Mouse (Mus musculus) heart, adult 2 months (tissue): ENCODE data around the gene Ank3. TPM values are rescaled to one million over a fixed set of nuclear protein-coding genes. Genes with fewer than 3 reads are reported as not detected.
A peak's percentile ranks its signal among the peaks of the same experiment; 100 is the strongest.
"Not testable (repeated sequence)": the region's sequence is repeated elsewhere in the genome, so short reads cannot be mapped to it uniquely, and the experiment has no call there.

ENCODE experiments used
- DNase-seq, 2 experiments: peaks; one replicate each; pipeline ENCODE4 v3.0.0; 2021
- H3K27ac ChIP-seq: fragments of 200-600 bp; 2 replicates; pipeline ENCODE4 v1.8.1; 2022
- H3K27me3 ChIP-seq: fragments of 200-500 bp; 2 replicates; pipeline ENCODE4 v1.6.1; 2012; ENCODE audit warnings: mild to moderate bottlenecking, low read length, inconsistent platforms, mixed read lengths; ENCODE audit not compliant: control insufficient read depth, insufficient read depth
- H3K36me3 ChIP-seq: fragments of 200-500 bp; 2 replicates; pipeline ENCODE4 v1.6.1; 2012; ENCODE audit warnings: low read length, inconsistent platforms; ENCODE audit not compliant: control insufficient read depth, insufficient read depth
- H3K4me1 ChIP-seq: fragments of 200-500 bp; 2 replicates; pipeline ENCODE4 v1.6.1; 2011; ENCODE audit warnings: low read length; ENCODE audit not compliant: control insufficient read depth, insufficient read depth
- H3K4me3 ChIP-seq: fragments of 200-600 bp; 2 replicates; pipeline ENCODE4 v1.8.1; 2022
- H3K79me2 ChIP-seq: fragments of 200-500 bp; replicated peaks from 2 replicates; pipeline ENCODE4 v1.6.1; 2012; ENCODE audit warnings: mild to moderate bottlenecking, inconsistent platforms, low read length, moderate library complexity, mixed read lengths; ENCODE audit not compliant: control insufficient read depth, insufficient read depth
- H3K9ac ChIP-seq: fragments of 200-500 bp; 2 replicates; pipeline ENCODE4 v1.6.1; 2012; ENCODE audit warnings: low read depth, mild to moderate bottlenecking, control low read depth, inconsistent platforms, low read length, mixed read lengths
- CTCF ChIP-seq: fragments of 200-600 bp; IDR thresholded peaks from 2 replicates; pipeline ENCODE4 v1.8.1; 2022; ENCODE audit warnings: antibody characterized with exemption, mild to moderate bottlenecking, moderate library complexity
- EP300 ChIP-seq: fragments of 200-500 bp; IDR thresholded peaks from 2 replicates; pipeline ENCODE4 v1.6.1; 2011; ENCODE audit warnings: low read depth, low read length, control low read depth; ENCODE audit not compliant: insufficient read depth
- POLR2A ChIP-seq: fragments of 200-500 bp; IDR thresholded peaks from 2 replicates; pipeline ENCODE4 v1.6.1; 2011; ENCODE audit warnings: mild to moderate bottlenecking, low read depth, low read length, control low read depth; ENCODE audit not compliant: insufficient read depth
- WGBS: fragments of 180-500 bp; shearing (Covaris S2); methylation state at CpG from one replicate; pipeline ENCODE4 v1.1.7; 2018; 5-methylcytosine and 5-hydroxymethylcytosine counted together
- intact Hi-C: fragments of 180-260 bp; cut with DNase I; formaldehyde crosslinking; loops from one replicate; pipeline ENCODE4 v1.15.1; 2025
- long read RNA-seq: library from polyadenylated mRNA; stranded (forward); transcript quantifications from one replicate; pipeline ENCODE4 v2.0.0, GENCODE M21; 2021
- polyA plus RNA-seq: library from polyadenylated mRNA; depleted of rRNA; stranded (reverse); fragments of >200 nt; gene quantifications from 2 replicates; pipeline ENCODE4 v1.2.3, GENCODE M21; 2012; rRNA removed
- total RNA-seq, 2 experiments: library from RNA; stranded (reverse); gene quantifications; 2 replicates each; pipeline ENCODE4 v1.2.3; 2021

Ank3 gene
- 10 to 100 TPM; 64.6 to 80.3 TPM for total RNA-seq
- polyA plus RNA-seq = 16.8 and 19.5 TPM in 2 replicates
- long read RNA-seq, partial matches to known transcripts = 1 of 8 reads
- long read RNA-seq, other reads (novel, unspliced or antisense) = 7 of 8 reads

DNA sequence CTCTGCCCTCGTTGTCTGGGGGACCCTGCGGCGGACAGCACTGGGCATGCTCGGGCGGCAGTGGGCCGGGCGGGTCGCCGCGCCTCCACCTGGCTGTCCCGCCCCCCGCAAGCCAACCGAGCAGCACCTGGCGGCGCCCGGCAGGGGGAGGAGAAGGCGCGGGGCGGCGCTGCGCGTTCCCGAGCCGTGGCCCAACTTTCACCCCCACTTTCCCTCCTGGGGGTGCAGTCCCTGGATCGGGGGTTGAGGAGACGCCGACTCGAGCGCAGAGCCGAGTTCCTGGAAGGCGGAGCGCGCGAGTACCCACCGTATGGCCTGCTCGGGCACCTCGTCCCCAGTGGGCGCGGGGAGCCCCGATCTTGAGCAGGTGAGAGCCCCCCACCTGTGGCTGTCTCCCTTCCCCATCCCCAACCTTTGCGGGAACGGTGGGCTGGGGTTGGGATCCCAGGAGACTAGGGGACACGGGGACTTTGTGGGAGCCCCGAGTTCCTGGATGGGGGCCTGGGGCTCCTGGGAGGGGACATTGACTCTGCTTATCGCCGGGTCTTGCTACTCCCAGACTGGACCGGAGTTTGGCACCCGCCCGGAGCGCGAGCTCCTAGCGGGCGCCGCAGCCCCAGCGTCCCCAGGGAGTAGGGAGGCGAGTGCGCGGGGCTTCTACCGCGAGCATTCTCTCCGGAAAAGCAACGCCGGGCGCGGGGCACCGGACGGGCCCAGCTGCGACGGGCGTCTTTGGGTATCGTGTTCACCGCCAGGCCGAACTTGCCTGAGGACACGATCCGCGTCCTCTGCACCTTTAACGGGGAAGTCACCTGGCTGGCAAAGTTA lies at the start of gene Ank3:
Gene Ank3 (plus strand): TSS at position 11 of the 828 bp plus-strand sequence.
- peak within 1 kb of the TSS; percentile 38 for H3K9ac ChIP-seq
- H3K36me3 ChIP-seq = no peaks in the 10 kb centered on the region
- peak within 1 kb of the TSS; percentile 59 for H3K4me3 ChIP-seq
- H3K4me1 ChIP-seq = no peaks in the 10 kb centered on the region; the same call in 1 of the 2 replicates
- H3K27me3 ChIP-seq = peaks cover 5% of the 10 kb centered on the region
- DNase-seq = peak; percentile 8 to 28
- intact Hi-C loops = no loop called here
- H3K79me2 ChIP-seq = no peaks in the 10 kb centered on the region
- under 1% methylated on average over 66 of the region's 77 CpGs for WGBS
- H3K27ac ChIP-seq = no peak within 1 kb of the TSS
- TF ChIP-seq CTCF = no peak
- TF ChIP-seq POLR2A = no peak
- TF ChIP-seq EP300 = no peak

DNA sequence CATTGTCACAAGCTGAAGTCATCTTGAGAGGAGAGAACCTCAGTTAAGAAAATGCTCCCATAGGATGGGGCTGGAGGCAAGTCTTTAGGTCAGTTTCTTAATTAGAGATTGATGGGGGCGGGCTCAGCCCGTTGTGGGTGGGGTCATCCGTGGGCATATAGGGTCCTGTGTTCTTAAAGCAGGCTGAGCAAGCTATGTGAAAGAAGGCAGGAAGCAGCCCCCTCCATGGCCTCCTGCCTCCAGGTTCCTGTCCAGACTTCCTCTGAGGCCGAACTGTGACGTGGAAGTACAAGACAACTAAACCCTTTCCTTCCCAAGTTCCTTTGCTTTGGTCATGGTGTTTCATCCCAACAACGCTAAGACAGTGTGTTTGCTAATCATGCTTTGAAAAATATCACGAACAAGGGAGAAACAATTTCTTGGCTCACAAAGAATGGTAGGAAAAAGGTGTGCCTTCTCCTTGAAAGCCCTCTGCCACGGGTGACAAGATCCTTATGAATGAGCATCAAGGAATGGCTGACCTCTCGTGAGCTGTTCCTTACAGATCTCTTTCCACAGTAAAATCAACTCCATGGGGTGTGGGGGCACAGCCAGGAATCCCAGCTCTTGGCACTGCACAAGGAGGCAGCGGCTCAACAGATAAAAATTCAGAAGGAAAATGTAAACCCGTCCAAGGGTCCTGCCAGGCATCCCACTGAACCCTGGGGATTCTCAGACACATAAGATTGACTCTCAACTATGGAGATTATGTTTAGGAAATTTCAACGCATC lies 47.3 kb upstream of the Ank3 start:
- Histone ChIP-seq H3K79me2 (no peaks in the 10 kb centered on the region), H3K9ac (no peak overlapping the region), H3K36me3 (no peaks in the 10 kb centered on the region), H3K27ac (no peak overlapping the region), H3K4me1 (peaks cover 5% of the 10 kb centered on the region), H3K27me3 (no peaks in the 10 kb centered on the region), H3K4me3 (no peak overlapping the region)
- peak in 1 of 2 experiments; percentile 17 for DNase-seq
- 23% methylated on average over 12 of the region's 12 CpGs for whole genome bisulfite sequencing
- no peak for TF ChIP-seq POLR2A
- TF ChIP-seq CTCF = no peak
- no peak for TF ChIP-seq EP300
- intact Hi-C loops = no loop called here

DNA sequence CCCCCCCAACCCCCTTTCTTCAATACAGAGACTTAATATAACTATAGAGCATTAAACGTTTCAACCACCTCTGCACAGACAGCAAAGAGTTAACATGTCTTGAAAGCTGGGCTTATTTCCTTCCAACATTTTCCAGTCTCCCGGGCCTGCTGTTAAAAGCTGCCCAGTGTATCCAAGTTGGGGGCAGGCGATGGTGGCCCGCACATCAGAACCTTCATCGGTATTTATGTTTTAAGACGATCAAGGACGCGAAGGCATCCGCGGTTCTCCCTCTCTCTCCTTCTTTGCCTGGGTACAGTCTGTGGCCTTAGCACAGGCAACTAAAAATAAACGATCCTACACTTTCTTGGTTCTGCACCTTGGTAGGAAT lies 46.7 kb upstream of the Ank3 start:
- TF ChIP-seq POLR2A (no peak), EP300 (no peak), CTCF (no peak)
- peaks cover 5% of the 10 kb centered on the region for H3K4me1 ChIP-seq
- no peak overlapping the region; the same call in 1 of the 2 replicates for H3K27ac ChIP-seq
- H3K36me3 ChIP-seq = no peaks in the 10 kb centered on the region
- no peaks in the 10 kb centered on the region for H3K27me3 ChIP-seq
- peak overlapping the region; percentile 67 for H3K4me3 ChIP-seq
- H3K9ac ChIP-seq = peak overlapping the region; percentile 55; the same call in 1 of the 2 replicates
- DNase-seq = peak in 1 of 2 experiments; percentile 4
- no peaks in the 10 kb centered on the region for H3K79me2 ChIP-seq
- 5% methylated on average over 11 of the region's 11 CpGs for WGBS
- intact Hi-C loops = no loop called here

DNA sequence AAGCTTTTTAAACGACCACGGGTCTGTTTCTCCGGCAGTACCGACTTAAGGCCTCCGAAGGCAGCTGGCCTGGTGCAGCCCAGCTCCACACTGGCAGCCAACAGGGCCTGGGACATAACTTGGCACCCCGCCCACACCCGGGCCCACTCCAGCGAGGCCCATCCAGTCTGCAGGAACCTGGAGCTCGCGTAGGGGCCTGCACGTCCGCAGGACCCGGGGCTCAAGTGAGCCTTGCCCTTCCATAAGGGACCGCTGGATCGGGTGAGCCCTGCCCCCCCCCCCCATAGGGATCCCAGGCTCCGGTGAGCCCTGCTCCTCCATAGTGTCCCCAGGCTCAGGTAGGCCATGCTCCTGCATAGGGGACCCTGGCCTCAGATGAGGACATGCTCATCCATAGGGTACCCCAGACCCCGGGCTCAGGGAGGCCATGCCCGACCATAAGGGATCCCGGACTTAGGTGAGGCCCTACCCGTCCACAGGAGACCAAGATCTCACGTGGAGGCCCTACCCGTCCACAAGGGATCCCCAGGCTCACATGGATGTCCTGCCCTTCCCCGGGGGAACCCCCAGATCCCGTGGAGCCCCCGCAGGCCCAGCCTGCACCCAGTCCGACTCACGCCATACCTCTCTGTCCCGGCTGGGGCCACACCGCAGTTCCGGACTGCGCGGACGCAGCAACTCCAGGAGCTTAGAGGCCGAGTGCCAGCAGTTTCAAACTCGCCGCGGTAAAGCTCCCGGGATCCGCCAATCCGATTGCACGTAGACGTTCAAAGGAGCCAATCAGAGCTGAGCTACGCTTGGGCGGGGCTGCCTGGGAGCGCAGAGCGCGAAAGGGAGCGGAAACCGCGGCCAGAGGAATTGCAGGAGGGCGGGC lies 46.1 kb upstream of the Ank3 start, which contains the start of gene Cdk1:
Gene Cdk1 (minus strand): TSS at position 727 of the 874 bp plus-strand sequence.
- Histone ChIP-seq H3K9ac (peak within 1 kb of the TSS; percentile 55), H3K4me3 (peak within 1 kb of the TSS; percentile 67), H3K4me1 (peaks cover 3% of the 10 kb centered on the region), H3K36me3 (no peaks in the 10 kb centered on the region), H3K27ac (no peak within 1 kb of the TSS; the same call in 1 of the 2 replicates), H3K79me2 (no peaks in the 10 kb centered on the region), H3K27me3 (no peaks in the 10 kb centered on the region)
- under 1% methylated on average over 51 of the region's 51 CpGs for WGBS
- intact Hi-C loops = no loop called here
- DNase-seq = peak; percentile 97
- peak; percentile 53; the same call in 1 of the 2 replicates for TF ChIP-seq EP300
- TF ChIP-seq CTCF = peak; percentile 43
- TF ChIP-seq POLR2A = no peak

DNA sequence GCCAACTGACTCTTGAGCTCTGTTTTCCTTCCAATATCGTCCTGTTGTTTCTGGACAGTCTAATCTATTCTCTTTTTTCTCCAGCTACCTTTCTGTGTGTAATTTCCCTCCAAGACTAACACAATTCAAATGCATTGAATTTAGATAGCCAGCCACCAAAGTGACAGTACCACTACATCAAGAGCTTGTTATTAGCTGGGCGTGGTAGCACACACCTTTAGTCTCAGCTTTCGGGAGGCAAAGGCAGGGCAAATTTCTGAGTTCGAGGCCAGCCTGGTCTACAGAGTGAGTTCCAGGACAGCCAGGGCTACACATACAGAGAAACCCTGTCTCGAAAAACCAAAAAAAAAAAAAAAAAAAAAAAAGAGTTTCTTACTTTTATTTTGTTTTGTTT lies 45.5 kb upstream of the Ank3 start:
- 19% methylated on average over 5 of the region's 5 CpGs for WGBS
- H3K4me3 ChIP-seq, H3K9ac ChIP-seq, H3K27me3 ChIP-seq, H3K36me3 ChIP-seq, H3K27ac ChIP-seq, H3K79me2 ChIP-seq, intact Hi-C loops, DNase-seq, H3K4me1 ChIP-seq: not testable (repeated sequence)
- TF ChIP-seq CTCF = 0 out of 2 replicates have a peak, but pooled peaks have one; percentile 1
